Mouse (Mus musculus): ENCODE measurements around the gene Relt. TPM values are rescaled to one million over a fixed set of nuclear protein-coding genes. Genes with fewer than 3 reads are reported as not detected.

Relt gene
- total RNA-seq (2015) = 8.2 and 9.0 TPM in 2 replicates
- total RNA-seq (2017) = 6.3 and 13.1 TPM in 2 replicates

DNA sequence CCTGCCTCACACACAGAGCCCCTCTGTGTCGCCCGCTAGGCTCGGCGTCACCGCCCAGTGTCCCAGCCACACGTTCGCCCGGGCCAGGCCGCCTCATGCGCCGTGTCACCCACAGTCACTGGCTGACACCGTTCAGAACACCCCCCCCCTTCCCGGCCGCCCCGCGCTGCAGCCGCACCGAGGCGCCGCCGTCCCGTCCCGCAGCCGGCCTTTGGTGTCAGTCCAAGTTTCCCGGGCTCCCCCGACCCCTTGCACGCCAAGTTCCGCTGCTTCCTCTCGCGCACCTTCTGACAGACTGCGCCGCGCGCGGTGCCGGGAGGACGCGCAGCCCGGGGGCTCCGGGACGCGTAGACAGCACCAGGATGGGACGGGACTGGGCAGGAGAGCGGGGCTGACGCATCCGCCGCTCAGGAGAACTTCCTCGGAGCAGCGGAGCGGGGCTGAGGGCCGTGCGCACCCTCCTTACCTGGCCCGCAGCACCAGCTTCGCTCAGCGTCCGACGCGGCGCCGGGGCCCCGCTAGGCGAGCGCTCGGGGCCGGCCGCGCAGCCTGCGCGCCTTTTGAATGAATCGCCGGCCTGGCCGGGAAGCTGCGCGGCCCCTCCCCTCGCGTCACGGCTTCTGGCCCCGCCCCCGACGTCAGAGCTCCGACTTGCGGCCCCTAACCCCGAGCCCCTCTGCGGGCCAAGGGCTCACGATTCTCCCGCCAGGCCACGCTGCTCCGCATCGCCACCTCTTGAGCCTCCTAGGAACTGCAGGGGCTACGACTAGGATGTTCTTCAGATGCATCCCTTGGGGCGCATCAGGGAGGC is at the start of gene Relt:
Gene Relt (minus strand): TSS at position 619 of the 811 bp plus-strand sequence.
- ATAC-seq (replicated peaks; ENCODE audit: poor library complexity) = peak; percentile 93

DNA sequence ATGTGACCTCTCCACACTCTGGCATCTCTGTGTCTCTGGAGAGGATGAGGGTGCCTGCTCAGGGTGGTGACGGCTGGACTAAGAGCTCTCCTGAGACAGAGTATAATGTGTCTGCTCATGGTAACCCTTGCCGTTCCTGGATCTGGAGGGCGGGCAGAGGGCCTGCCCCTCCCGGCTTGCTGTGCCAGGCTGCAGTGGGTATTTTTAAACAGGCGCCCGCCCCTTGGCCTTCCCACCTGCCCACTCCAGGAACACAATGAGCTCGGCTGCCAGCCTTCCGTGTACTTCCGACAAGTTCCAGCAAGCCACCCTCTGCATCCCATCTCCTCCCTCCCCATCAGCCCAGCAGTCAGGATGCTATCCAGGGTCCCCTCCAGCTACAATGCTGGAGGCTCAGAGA is 48.5 kb upstream of the Relt start:
- ATAC-seq (replicated peaks; ENCODE audit: poor library complexity) = no peak

GRCm38 (mm10) chr7:100911246-100911770 is 48.1 kb upstream of the Relt start:
- no peak for ATAC-seq (replicated peaks; ENCODE audit: poor library complexity)

DNA sequence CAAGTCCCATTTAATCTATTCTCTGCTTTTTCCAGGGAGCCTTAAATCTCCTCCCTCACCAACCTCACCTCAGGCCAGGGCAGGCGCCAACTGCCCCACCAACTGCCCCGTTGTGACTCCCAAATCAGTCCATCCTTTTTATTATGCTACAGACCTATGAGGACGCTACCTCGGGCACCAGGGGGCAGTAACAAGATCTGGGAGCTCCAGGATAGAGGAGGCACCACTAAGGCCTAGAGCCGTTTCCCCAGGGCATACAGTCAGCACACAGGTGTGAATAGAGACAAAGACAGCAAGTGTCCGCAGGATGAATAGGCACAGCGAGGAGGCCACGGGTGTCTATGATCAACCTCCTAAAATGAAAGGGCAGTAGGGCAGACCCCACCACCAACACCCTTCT is 45.3 kb upstream of the Relt start:
- ATAC-seq (replicated peaks; ENCODE audit: poor library complexity) = peak; percentile 54; the same call in 1 of the 2 replicates

DNA sequence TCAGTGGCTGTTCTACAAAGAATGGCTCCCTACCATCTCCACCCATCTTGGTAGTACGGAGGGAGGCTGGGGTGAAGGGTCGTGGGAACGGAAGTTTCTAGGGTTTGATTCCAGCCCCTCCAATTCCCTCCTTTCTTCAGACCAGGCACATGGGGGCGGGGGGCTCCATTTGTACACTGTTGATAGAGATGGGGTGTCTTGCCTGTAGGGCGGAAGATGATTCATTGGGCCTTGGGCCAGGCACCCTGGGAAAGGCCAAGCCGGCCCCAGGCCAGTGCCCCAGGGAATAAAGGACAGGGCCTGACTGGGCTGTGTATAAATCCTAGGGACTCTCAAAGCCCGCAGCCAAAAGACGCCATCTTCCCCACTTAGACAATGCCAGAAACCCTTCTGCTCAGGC is 44.8 kb upstream of the Relt start:
- ATAC-seq (replicated peaks; ENCODE audit: poor library complexity) = no peak

- peak; percentile 88 for ATAC-seq (replicated peaks; ENCODE audit: poor library complexity)
Observed at GRCm38 (mm10) chr7:100907231-100907630, 44.0 kb upstream of the Relt start.

GRCm38 (mm10) chr7:100906029-100906789 is 43.0 kb upstream of the Relt start:
- ATAC-seq (replicated peaks; ENCODE audit: poor library complexity) = no peak

DNA sequence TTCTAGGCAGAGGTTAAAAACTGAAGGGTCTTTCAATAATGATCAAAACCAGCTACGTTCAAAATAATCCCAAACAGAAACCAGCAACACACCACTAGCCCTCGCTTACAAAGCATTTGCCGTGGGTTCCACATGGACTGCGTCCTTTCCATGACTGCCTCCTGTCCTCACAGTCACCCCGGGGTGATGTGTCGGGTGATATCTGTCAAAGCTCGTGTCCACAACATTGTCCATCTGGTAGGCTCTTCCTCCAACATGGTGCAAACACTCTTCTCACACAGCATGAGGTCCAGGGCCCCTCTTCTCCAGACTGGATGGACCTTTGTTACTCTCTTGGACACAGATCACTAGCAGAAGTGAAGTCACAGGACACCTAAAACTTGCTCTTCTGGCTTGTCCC is 41.8 kb upstream of the Relt start:
- no peak for ATAC-seq (replicated peaks; ENCODE audit: poor library complexity)

- ATAC-seq (replicated peaks; ENCODE audit: poor library complexity) = no peak
Observed at GRCm38 (mm10) chr7:100904612-100905011, 41.4 kb upstream of the Relt start.

GRCm38 (mm10) chr7:100902451-100903137 is 39.3 kb upstream of the Relt start:
- ATAC-seq (replicated peaks; ENCODE audit: poor library complexity) = peak; percentile 66

DNA sequence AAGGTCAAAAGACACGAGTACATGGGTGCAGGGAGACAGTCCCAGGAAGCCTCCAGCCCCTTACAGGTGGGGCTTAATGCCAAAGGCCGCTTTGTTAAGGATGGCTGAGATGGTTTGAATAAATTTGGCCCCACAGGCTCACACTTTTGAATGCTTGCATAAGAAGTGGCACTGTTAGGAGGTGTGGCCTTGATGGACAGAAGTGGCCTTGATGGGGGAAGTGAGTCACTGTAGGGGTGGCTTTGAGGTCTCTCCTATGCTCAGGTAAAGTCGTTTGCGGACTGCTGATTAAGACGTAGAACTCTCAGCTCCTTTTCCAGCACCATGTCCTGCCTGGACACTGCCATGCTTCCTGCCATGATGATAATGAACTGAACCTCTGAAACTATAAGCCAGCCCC is 34.6 kb upstream of the Relt start:
- ATAC-seq (replicated peaks; ENCODE audit: poor library complexity) = no peak

- ATAC-seq (replicated peaks; ENCODE audit: poor library complexity) = peak; percentile 26
Observed at GRCm38 (mm10) chr7:100894833-100895226, 31.6 kb upstream of the Relt start.

DNA sequence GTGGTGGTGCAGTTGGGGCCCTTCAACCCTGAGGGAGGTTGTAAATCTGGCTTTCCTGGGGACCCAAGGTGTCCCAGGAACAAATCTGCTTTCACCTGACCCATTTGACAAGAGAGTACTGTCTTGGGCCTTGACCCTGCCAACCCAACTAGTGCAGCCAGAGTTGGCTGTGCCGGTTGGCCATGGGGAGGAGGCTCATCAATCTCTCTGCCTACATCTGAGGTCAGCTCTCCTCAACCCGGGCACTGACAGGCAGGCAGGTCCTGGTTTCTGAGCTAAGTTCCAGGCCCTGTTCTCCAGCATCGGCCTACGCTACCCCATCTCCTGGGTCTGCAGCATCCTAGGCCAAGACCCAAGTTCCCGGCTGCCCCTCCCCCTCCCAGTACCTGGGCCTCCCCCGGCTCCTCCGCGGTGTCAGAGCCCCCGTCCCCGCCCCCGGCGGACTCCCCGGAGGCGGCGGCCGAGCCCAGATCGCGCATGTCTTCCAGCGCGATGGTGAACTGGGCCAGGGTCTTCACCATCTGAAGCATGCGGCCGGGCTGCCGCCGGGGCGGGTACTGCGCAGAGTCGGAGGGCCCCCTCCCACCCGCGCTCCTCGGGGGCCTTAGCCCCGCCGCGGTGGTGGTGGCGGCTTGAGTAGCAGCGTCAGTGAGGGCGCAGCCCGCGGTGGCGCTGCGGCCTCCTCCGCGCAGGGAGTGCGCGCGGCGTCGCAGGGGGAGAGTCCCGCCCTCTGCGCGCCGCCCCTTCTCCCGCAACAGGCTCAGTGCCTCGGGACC is 31.0 kb upstream of the Relt start:
- peak; percentile 54 for ATAC-seq (replicated peaks; ENCODE audit: poor library complexity)

- ATAC-seq (replicated peaks; ENCODE audit: poor library complexity) = 0 out of 2 replicates have a peak, but pooled peaks have one; percentile 20
Observed at GRCm38 (mm10) chr7:100893249-100894056, 30.2 kb upstream of the Relt start.

DNA sequence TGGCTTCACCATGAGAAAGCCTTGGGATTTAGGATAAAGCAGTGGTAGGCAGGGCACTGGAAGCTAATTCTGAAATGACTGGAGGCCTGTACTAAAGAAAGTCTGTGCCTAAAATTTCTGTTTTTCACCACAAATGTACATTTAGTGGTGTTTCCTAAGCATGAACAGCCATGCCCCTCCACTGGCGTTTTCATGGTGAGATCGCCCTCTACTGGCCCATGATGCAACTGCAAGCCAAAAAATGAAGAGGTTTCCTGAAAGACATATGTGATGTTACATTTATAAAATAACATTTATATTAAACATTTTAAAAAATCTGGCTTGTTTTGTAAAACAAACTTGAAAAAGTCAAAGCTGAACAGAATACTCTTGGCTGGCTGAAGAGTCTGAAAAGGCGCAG is 23.3 kb upstream of the Relt start:
- peak; percentile 86 for ATAC-seq (replicated peaks; ENCODE audit: poor library complexity)

- ATAC-seq (replicated peaks; ENCODE audit: poor library complexity) = no peak
Observed at GRCm38 (mm10) chr7:100884460-100884859, 21.2 kb upstream of the Relt start.

- ATAC-seq (replicated peaks; ENCODE audit: poor library complexity) = no peak
Observed at GRCm38 (mm10) chr7:100881950-100882349, 18.7 kb upstream of the Relt start.

- no peak for ATAC-seq (replicated peaks; ENCODE audit: poor library complexity)
Observed at GRCm38 (mm10) chr7:100881531-100881930, 18.3 kb upstream of the Relt start.

DNA sequence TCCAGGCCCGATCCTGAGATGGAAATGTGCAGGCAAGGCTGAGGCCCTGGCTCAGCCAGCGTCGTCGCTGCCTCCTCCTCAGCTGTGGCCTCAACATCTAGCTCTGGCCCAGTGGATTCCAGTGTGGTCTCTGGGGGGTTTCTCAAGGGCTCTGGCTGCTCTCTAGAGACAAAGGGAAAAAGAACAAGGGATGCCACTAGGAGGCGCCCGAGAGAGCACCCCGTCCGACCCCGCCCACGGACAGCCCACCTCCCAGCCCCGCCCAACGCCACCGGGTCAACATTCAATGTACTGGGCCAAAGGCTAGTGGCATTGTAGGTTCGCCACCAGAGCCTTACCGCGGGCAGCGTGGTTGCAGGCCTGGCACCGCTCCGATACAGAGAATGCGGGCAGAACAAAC is 16.3 kb upstream of the Relt start:
- ATAC-seq (replicated peaks; ENCODE audit: poor library complexity) = peak; percentile 98

DNA sequence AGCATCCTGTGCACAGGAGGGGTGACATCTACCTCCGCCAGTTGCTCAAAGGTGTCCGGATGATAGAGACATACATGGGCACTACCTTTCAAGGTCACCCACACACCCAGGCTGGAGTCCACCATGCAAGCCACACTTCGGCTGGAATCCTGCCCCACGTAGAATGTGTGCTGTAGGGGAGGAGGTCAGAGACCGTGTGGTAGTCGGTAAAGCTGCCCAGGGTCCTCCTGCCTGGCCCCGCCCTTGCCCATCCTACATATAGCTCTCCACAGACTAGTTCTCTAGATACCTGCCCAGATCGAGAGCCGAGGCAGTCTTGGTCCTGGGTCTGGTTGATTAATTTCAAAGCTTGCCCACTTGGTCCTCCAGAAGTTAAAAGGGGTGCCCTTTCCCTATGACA is 13.5 kb upstream of the Relt start:
- ATAC-seq (replicated peaks; ENCODE audit: poor library complexity) = no peak

All from megakaryocyte progenitor cell, adult 5-6 weeks (primary cell).